Mouse (Mus musculus) liver, postnatal 0 days (tissue): ENCODE data around the gene 4930524B15Rik.

ENCODE experiments used
- CTCF ChIP-seq: sonication (generic); IDR thresholded peaks from 2 replicates; pipeline ENCODE4 v1.5.1; 2016; ENCODE audit warnings: antibody characterized with exemption, low read depth
- EP300 ChIP-seq: IDR thresholded peaks from 2 replicates; pipeline ENCODE4 v1.6.1; 2016; ENCODE audit warnings: antibody characterized with exemption, low read depth, mild to moderate bottlenecking

DNA sequence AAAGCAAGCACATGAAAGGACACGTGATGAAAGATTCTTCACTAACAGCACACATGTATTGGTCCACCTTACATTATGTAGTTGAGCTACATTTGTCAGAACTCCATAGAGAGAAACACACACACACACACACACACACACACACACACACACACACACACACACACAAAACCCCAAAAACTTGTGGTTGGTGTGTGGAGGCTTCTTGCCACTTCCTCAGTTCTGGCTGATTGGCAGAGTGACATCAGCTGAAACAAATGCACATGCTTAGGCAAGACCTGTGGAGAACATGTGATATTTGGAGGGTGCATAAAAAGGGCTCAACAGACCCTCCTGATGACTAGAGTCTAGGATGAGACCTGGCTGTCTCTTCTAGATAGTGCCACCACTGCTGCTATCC, 1.4 kb upstream of the 4930524B15Rik start:
- TF ChIP-seq CTCF: no peak
- TF ChIP-seq EP300: no peak
